Mouse (Mus musculus): ENCODE data around the gene Grip1. TPM values are rescaled to one million over a fixed set of nuclear protein-coding genes. Genes with fewer than 3 reads are reported as not detected.
A peak's percentile ranks its signal among the peaks of the same experiment; 100 is the strongest.
"Not testable (repeated sequence)": the region's sequence is repeated elsewhere in the genome, so short reads cannot be mapped to it uniquely, and the experiment has no call there.

Gene Grip1
- polyA plus RNA-seq, 1 experiment from 2014 or later = 0.87 TPM

GRCm38 (mm10) chr10:120111691-120112319 lies 658.2 kb downstream of the Grip1 start:
- 80% methylated on average over 3 of the region's 3 CpGs for WGBS
- H3K9ac ChIP-seq (replicated peaks; ENCODE audit: low read depth) = no peak overlapping the region; the same call in 1 of the 2 replicates
- peak overlapping the region; percentile 75 for H3K4me3 ChIP-seq (ENCODE audit: low read depth, low read length)
- peak overlapping the region; percentile 80 for H3K4me2 ChIP-seq (replicated peaks; ENCODE audit: low read depth, low read length)
- ATAC-seq = no peak
- H3K36me3 ChIP-seq (ENCODE audit: insufficient read depth, low read length) = no peaks in the 10 kb centered on the region
- TF ChIP-seq EP300 (IDR thresholded peaks at IDR 0.05) (no peak), CTCF (IDR thresholded peaks at IDR 0.05) (peak; percentile 26; the same call in 1 of the 2 replicates)
- H3K9me3 ChIP-seq (ENCODE audit: low read length) = no peaks in the 10 kb centered on the region
- H3K4me1 ChIP-seq (ENCODE audit: insufficient read depth, low read depth, low read length) = no peaks in the 10 kb centered on the region
- no peak overlapping the region for H3K27ac ChIP-seq (ENCODE audit: low read length)
- DNase-seq (ENCODE audit: low spot score) = no peak
- no peaks in the 10 kb centered on the region for H3K27me3 ChIP-seq (replicated peaks; ENCODE audit: insufficient read depth, low read length)

- H3K27me3 ChIP-seq (replicated peaks; ENCODE audit: insufficient read depth, low read length) = no peaks in the 10 kb centered on the region
- peak within 1 kb of the TSS; percentile 75 for H3K27ac ChIP-seq (ENCODE audit: low read length)
- no peaks in the 10 kb centered on the region for H3K4me1 ChIP-seq (ENCODE audit: insufficient read depth, low read depth, low read length)
- DNase-seq (ENCODE audit: low spot score) = peak; percentile 96
- peak within 1 kb of the TSS; percentile 75 for H3K4me3 ChIP-seq (ENCODE audit: low read depth, low read length)
- TF ChIP-seq EP300 (IDR thresholded peaks at IDR 0.05) = no peak
- no peak for TF ChIP-seq CTCF (IDR thresholded peaks at IDR 0.05)
- ATAC-seq = peak; percentile 100
- H3K9me3 ChIP-seq (ENCODE audit: low read length) = no peaks in the 10 kb centered on the region
- H3K9ac ChIP-seq (replicated peaks; ENCODE audit: low read depth) = peak within 1 kb of the TSS; percentile 62
- H3K4me2 ChIP-seq (replicated peaks; ENCODE audit: low read depth, low read length) = peak within 1 kb of the TSS; percentile 80
- 2% methylated on average over 54 of the region's 55 CpGs for WGBS
- H3K36me3 ChIP-seq (ENCODE audit: insufficient read depth, low read length) = no peaks in the 10 kb centered on the region
Measured at GRCm38 (mm10) chr10:120112507-120113396, 659.1 kb downstream of the Grip1 start, which contains the start of gene Helb. TSS of gene Helb (minus strand) at chr10:120112987.

DNA sequence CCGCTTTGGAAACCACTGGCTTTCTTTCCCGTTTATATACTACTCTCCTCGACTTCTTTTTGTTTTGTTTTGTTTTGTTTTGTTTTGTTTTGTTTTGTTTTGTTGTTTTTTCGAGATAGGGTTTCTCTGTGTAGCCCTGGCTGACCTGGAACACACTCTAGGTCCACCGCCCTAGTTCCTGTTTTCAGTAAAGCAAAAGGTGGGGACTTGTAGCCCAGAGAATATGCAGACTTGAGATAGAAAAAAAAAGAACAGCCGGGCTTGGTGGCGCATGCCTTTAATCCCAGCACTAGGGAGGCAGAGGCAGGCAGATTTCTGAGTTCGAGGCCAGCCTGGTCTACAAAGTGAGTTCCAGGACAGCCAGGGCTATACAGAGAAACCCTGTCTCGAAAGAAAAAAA lies 659.9 kb downstream of the Grip1 start:
- Histone ChIP-seq H3K27ac (ENCODE audit: low read length) (peak overlapping the region; percentile 14; the same call in 1 of the 2 replicates), H3K4me3 (ENCODE audit: low read depth, low read length) (peak overlapping the region; percentile 75; the same call in 1 of the 2 replicates), H3K4me2 (replicated peaks; ENCODE audit: low read depth, low read length) (peak overlapping the region; percentile 80)
- H3K9ac ChIP-seq (replicated peaks; ENCODE audit: low read depth); H3K27me3 ChIP-seq (replicated peaks; ENCODE audit: insufficient read depth, low read length); H3K36me3 ChIP-seq (ENCODE audit: insufficient read depth, low read length); H3K4me1 ChIP-seq (ENCODE audit: insufficient read depth, low read depth, low read length); H3K9me3 ChIP-seq (ENCODE audit: low read length); DNase-seq (ENCODE audit: low spot score); ATAC-seq: not testable (repeated sequence)
- 54% methylated on average over 9 of the region's 9 CpGs for WGBS

DNA sequence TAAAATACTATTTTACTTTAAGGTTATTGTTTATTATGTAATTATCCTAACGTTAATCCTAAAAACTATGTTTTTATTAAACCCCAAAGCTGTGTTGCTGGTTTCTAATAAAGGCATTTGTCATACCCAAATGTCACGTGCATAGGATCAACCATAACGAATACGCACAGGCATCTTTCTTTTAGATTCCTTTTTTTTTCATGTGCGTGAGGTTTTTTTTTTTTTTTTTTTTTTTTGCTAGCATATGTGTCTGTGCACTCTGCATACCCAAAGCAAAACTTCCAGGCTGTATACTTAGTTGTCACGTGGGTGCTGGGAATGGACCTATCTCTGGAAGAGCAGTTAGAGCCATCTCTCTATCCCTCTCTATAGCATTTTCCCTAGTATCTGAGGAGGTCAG lies 660.4 kb downstream of the Grip1 start:
- DNase-seq (ENCODE audit: low spot score) (no peak), ATAC-seq (no peak)
- no peaks in the 10 kb centered on the region for H3K4me1 ChIP-seq (ENCODE audit: insufficient read depth, low read depth, low read length)
- 82% methylated on average over 6 of the region's 6 CpGs for WGBS
- H3K27ac ChIP-seq (ENCODE audit: low read length) = no peak overlapping the region
- H3K4me2 ChIP-seq (replicated peaks; ENCODE audit: low read depth, low read length) = no peak overlapping the region
- no peak overlapping the region for H3K9ac ChIP-seq (replicated peaks; ENCODE audit: low read depth)
- H3K27me3 ChIP-seq (replicated peaks; ENCODE audit: insufficient read depth, low read length) = no peaks in the 10 kb centered on the region
- H3K9me3 ChIP-seq (ENCODE audit: low read length) = no peaks in the 10 kb centered on the region
- H3K36me3 ChIP-seq (ENCODE audit: insufficient read depth, low read length) = no peaks in the 10 kb centered on the region
- no peak for TF ChIP-seq EP300 (IDR thresholded peaks at IDR 0.05)
- no peak for TF ChIP-seq CTCF (IDR thresholded peaks at IDR 0.05)
- no peak overlapping the region for H3K4me3 ChIP-seq (ENCODE audit: low read depth, low read length)

DNA sequence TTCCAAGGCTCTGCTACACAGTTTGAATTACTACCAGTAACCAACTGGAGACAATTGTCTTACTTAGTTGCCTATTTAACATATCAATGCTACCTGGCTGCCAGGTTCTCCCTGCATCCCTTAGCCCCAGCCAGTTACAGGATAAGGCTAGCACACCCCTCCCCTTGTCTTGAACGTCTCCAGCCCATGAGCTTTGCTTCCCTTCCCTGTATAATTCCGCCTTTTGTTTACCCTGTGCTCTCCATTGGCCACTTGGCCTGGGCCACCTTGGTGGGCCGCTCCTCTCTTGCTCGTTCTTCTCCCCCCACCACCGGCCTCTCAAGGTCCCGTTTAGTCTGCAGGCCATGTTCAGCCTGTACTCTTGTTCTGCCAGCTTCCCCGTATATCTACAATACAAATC lies 660.9 kb downstream of the Grip1 start:
- ATAC-seq = no peak
- TF ChIP-seq CTCF (IDR thresholded peaks at IDR 0.05) = no peak
- TF ChIP-seq EP300 (IDR thresholded peaks at IDR 0.05) = no peak
- WGBS = 36% methylated on average over 7 of the region's 7 CpGs
- Histone ChIP-seq H3K9me3 (ENCODE audit: low read length) (no peaks in the 10 kb centered on the region), H3K9ac (replicated peaks; ENCODE audit: low read depth) (no peak overlapping the region), H3K36me3 (ENCODE audit: insufficient read depth, low read length) (no peaks in the 10 kb centered on the region), H3K27ac (ENCODE audit: low read length) (no peak overlapping the region), H3K4me1 (ENCODE audit: insufficient read depth, low read depth, low read length) (no peaks in the 10 kb centered on the region), H3K27me3 (replicated peaks; ENCODE audit: insufficient read depth, low read length) (no peaks in the 10 kb centered on the region), H3K4me2 (replicated peaks; ENCODE audit: low read depth, low read length) (no peak overlapping the region), H3K4me3 (ENCODE audit: low read depth, low read length) (no peak overlapping the region)
- no peak for DNase-seq (ENCODE audit: low spot score)

DNA sequence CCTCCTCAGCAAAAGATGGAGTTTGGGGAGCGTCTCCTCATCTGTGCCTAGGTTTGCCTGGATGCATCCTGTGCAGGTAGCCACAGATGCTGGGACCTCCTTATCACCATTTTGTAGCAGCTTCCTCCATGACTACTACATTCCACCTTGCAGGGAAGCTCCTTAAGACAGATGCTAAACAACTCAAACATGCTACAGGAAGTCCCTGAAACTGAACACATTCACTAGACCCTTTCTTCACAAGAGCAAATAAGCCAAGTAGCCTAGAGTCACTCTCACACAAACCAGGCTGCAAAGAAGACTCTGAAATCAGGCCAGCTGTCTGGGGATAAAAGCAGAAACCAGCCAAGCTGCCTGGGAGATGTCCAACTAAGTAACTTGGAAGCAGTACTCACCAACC lies 661.6 kb downstream of the Grip1 start:
- H3K4me2 ChIP-seq (replicated peaks; ENCODE audit: low read depth, low read length) = no peak overlapping the region
- no peaks in the 10 kb centered on the region for H3K4me1 ChIP-seq (ENCODE audit: insufficient read depth, low read depth, low read length)
- TF ChIP-seq EP300 (IDR thresholded peaks at IDR 0.05) (no peak), CTCF (IDR thresholded peaks at IDR 0.05) (no peak)
- H3K27ac ChIP-seq (ENCODE audit: low read length) = no peak overlapping the region
- H3K4me3 ChIP-seq (ENCODE audit: low read depth, low read length) = no peak overlapping the region
- no peaks in the 10 kb centered on the region for H3K9me3 ChIP-seq (ENCODE audit: low read length)
- DNase-seq (ENCODE audit: low spot score) (no peak), ATAC-seq (no peak)
- H3K27me3 ChIP-seq (replicated peaks; ENCODE audit: insufficient read depth, low read length) = no peaks in the 10 kb centered on the region
- H3K36me3 ChIP-seq (ENCODE audit: insufficient read depth, low read length) = no peaks in the 10 kb centered on the region
- H3K9ac ChIP-seq (replicated peaks; ENCODE audit: low read depth) = no peak overlapping the region
- WGBS = 94% methylated on average over 1 of the region's 1 CpGs
